Mouse (Mus musculus) lung, postnatal 0 days (tissue): ENCODE results near the gene Gm45233. TPM values are rescaled to one million over a fixed set of nuclear protein-coding genes. Genes with fewer than 3 reads are reported as not detected.

ENCODE experiments used
- ATAC-seq: fragments of 200-750 bp; cut with Nextera tagmentation; 2 replicates; pipeline ENCODE4 v1.8.0; 2017; ENCODE audit warnings: moderate library complexity
- DNase-seq: peaks from one replicate; pipeline ENCODE4 v3.0.0-alpha.2; 2016; ENCODE audit warnings: low spot score
- H3K27ac ChIP-seq: fragments of 300-500 bp; sonication (generic); 2 replicates; pipeline ENCODE4 v1.5.1; 2014; ENCODE audit warnings: antibody characterized with exemption, mild to moderate bottlenecking, low read length, mixed read lengths
- H3K27me3 ChIP-seq: fragments of 300-500 bp; sonication (generic); replicated peaks from 2 replicates; pipeline ENCODE4 v1.6.1; 2014; ENCODE audit warnings: low read length, mixed read lengths; ENCODE audit not compliant: insufficient read depth
- H3K36me3 ChIP-seq: fragments of 300-500 bp; sonication (generic); 2 replicates; pipeline ENCODE4 v1.6.1; 2014; ENCODE audit warnings: low read length, mixed read lengths; ENCODE audit not compliant: insufficient read depth
- H3K4me1 ChIP-seq: fragments of 300-500 bp; sonication (generic); 2 replicates; pipeline ENCODE4 v1.6.1; 2014; ENCODE audit warnings: antibody characterized with exemption, low read depth, low read length, mixed read lengths; ENCODE audit not compliant: insufficient read depth
- H3K4me2 ChIP-seq: fragments of 300-500 bp; sonication (generic); replicated peaks from 2 replicates; pipeline ENCODE4 v1.6.1; 2014; ENCODE audit warnings: low read depth, mild to moderate bottlenecking, low read length, moderate library complexity, mixed read lengths
- H3K4me3 ChIP-seq: fragments of 300-500 bp; sonication (generic); 2 replicates; pipeline ENCODE4 v1.5.1; 2014; ENCODE audit warnings: low read depth, low read length
- H3K9ac ChIP-seq: fragments of 300-500 bp; sonication (generic); replicated peaks from 2 replicates; pipeline ENCODE4 v1.6.1; 2014; ENCODE audit warnings: low read depth, mild to moderate bottlenecking
- H3K9me3 ChIP-seq: fragments of 300-500 bp; sonication (generic); 2 replicates; pipeline ENCODE4 v1.6.1; 2016; ENCODE audit warnings: low read length, mixed read lengths
- CTCF ChIP-seq: IDR thresholded peaks from 2 replicates; pipeline ENCODE4 v1.5.1; 2016; ENCODE audit warnings: antibody characterized with exemption, mild to moderate bottlenecking
- EP300 ChIP-seq: IDR thresholded peaks from 2 replicates; pipeline ENCODE4 v1.6.1; 2016; ENCODE audit warnings: antibody characterized with exemption, mild to moderate bottlenecking, control low read depth
- WGBS: fragments of 180-500 bp; shearing (Covaris S2); extraction: QIAGEN DNeasy Blood & Tissue Kit; methylation state at CpG from one replicate; pipeline ENCODE4 v1.1.7; 2014; 5-methylcytosine and 5-hydroxymethylcytosine counted together
- polyA plus RNA-seq: library from polyadenylated mRNA; unstranded; fragments of >200 nt; fragmentation: Nextera tagmentation; extraction: Ambion mirVana; gene quantifications from 2 replicates; pipeline ENCODE4 v1.2.1, GENCODE M21; 2015

Gm45233 gene
- polyA plus RNA-seq, 1 experiment from 2014 or later, result not detected

DNA sequence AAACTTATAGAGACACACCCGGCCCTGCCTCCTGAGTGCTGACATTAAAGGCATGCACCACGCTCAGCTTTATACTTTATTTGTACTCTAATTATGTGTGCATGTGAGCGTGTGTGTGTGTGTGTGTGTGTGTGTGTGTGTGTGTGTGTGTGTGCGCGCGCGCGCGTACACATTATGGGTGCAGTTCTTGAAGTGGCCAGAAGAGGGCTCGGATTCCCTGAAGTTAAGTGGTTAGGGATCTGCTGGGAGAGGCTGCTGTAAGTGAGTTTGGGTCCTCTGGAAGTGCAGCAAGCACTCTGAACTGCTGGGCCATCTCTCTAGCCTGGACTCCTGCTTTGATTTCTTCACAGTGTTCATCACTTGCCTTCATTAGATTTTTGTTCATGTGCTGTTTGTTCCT lies 26.6 kb upstream of the Gm45233 start:
- TF ChIP-seq CTCF (no peak), EP300 (no peak)
- H3K9ac ChIP-seq, result no peak overlapping the region
- H3K4me3 ChIP-seq, result no peak overlapping the region
- no peak overlapping the region for H3K27ac ChIP-seq
- DNase-seq (no peak), ATAC-seq (no peak)
- WGBS, result 81% methylated on average over 10 of the region's 10 CpGs
- H3K27me3 ChIP-seq, result no peaks in the 10 kb centered on the region
- no peaks in the 10 kb centered on the region for H3K36me3 ChIP-seq
- no peaks in the 10 kb centered on the region for H3K4me1 ChIP-seq
- no peak overlapping the region for H3K4me2 ChIP-seq
- no peaks in the 10 kb centered on the region for H3K9me3 ChIP-seq

DNA sequence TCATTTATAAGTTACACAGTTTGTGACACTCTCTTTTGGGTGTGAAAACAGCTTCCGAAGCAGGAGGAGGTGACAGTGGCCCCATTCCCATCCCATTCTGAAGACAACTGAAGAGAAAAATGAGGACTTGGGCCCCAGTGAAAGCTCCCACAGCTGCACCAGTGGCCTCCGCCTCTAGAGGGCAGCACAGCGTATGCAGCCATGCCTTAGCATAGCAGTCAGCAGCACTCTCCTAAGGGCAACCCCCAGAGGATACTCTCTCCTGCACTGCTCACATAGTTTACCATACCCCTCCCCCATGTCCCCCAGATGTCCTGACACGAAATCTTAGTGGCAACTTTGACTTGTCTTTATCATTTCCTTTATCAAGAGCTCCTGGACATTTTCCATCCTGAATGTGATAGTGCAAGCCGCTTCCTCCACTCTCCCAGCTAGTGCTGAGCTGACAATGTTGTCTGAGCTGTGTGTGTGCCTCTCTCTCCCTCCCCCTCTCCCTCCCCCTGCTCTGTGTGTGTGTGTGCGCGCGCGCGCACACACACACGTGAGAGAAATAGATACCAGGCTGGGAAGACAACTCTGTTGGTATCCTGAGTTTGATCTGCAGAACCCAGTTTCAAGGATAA lies 20.8 kb upstream of the Gm45233 start:
- no peak overlapping the region for H3K4me2 ChIP-seq
- ATAC-seq, result peak; percentile 95
- 5% methylated on average over 11 of the region's 11 CpGs for WGBS

GRCm38 (mm10) chr7:43423991-43424625 lies 19.8 kb upstream of the Gm45233 start:
- H3K4me3 ChIP-seq, result no peak overlapping the region
- H3K27me3 ChIP-seq, result no peaks in the 10 kb centered on the region
- no peak for TF ChIP-seq CTCF
- no peak for TF ChIP-seq EP300
- no peak overlapping the region for H3K4me2 ChIP-seq
- H3K9ac ChIP-seq, result no peak overlapping the region
- DNase-seq (no peak), ATAC-seq (no peak)
- 52% methylated on average over 3 of the region's 3 CpGs for WGBS
- H3K4me1 ChIP-seq, result no peaks in the 10 kb centered on the region
- no peak overlapping the region for H3K27ac ChIP-seq
- no peaks in the 10 kb centered on the region for H3K9me3 ChIP-seq
- H3K36me3 ChIP-seq, result no peaks in the 10 kb centered on the region

More for the DNA sequence above, 20.8 kb upstream of the Gm45233 start:
- Histone ChIP-seq H3K36me3 (no peaks in the 10 kb centered on the region), H3K27me3 (no peaks in the 10 kb centered on the region), H3K27ac (no peak overlapping the region), H3K9me3 (no peaks in the 10 kb centered on the region), H3K9ac (no peak overlapping the region), H3K4me3 (no peak overlapping the region), H3K4me1 (no peaks in the 10 kb centered on the region)
- peak; percentile 86 for DNase-seq
- TF ChIP-seq CTCF (peak; percentile 96), EP300 (no peak)

DNA sequence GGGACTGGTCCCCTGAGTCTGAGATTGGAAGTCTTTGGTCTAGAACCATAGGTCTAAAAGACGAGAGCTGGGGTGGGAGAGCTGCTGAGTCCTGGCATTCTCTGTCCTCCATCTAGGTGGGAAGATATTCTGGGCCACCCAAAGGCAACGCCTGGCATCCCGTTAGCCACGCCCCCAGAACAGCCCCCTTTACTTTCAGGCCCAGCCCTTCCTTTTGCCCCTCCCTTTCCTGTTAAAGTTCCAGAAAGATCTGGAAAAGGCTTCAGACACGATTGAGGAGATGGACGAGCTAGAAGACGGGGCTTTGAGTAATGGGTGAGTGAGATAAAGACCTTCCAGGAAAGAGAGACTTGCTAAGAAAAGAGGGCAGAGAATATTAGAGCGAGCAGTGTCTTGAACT lies 16.5 kb upstream of the Gm45233 start, which contains the start of gene Lim2:
TSS of gene Lim2 (plus strand) at position 265 of the 400 bp plus-strand sequence.
- 82% methylated on average over 8 of the region's 8 CpGs for WGBS
- no peaks in the 10 kb centered on the region for H3K27me3 ChIP-seq
- no peak within 1 kb of the TSS for H3K9ac ChIP-seq
- H3K27ac ChIP-seq, result no peak within 1 kb of the TSS
- no peaks in the 10 kb centered on the region for H3K36me3 ChIP-seq
- DNase-seq (no peak), ATAC-seq (no peak)
- H3K4me3 ChIP-seq, result no peak within 1 kb of the TSS
- H3K4me1 ChIP-seq, result no peaks in the 10 kb centered on the region
- TF ChIP-seq CTCF (no peak), EP300 (no peak)
- no peaks in the 10 kb centered on the region for H3K9me3 ChIP-seq
- H3K4me2 ChIP-seq, result no peak within 1 kb of the TSS

GRCm38 (mm10) chr7:43429500-43429899 lies 14.4 kb upstream of the Gm45233 start:
- Histone ChIP-seq H3K27ac (no peak overlapping the region), H3K9ac (no peak overlapping the region), H3K4me3 (no peak overlapping the region), H3K27me3 (no peaks in the 10 kb centered on the region), H3K36me3 (no peaks in the 10 kb centered on the region), H3K4me2 (no peak overlapping the region), H3K4me1 (no peaks in the 10 kb centered on the region), H3K9me3 (no peaks in the 10 kb centered on the region)
- no peak for ATAC-seq
- TF ChIP-seq CTCF (no peak), EP300 (no peak)
- no peak for DNase-seq
- 49% methylated on average over 4 of the region's 4 CpGs for WGBS

GRCm38 (mm10) chr7:43432891-43433290 lies 11.0 kb upstream of the Gm45233 start:
- Histone ChIP-seq H3K27me3 (no peaks in the 10 kb centered on the region), H3K4me1 (no peaks in the 10 kb centered on the region), H3K4me2 (no peak overlapping the region), H3K9ac (no peak overlapping the region), H3K4me3 (no peak overlapping the region), H3K9me3 (no peaks in the 10 kb centered on the region), H3K36me3 (no peaks in the 10 kb centered on the region), H3K27ac (no peak overlapping the region)
- WGBS, result 69% methylated on average over 4 of the region's 4 CpGs
- DNase-seq, result no peak
- no peak for TF ChIP-seq CTCF
- no peak for TF ChIP-seq EP300
- no peak for ATAC-seq
